Mouse (Mus musculus) E14TG2a.4 (cell line): ENCODE measurements at regions not wholly inside any gene's neighbourhood (a gene's known extent, or its start where the extent isn't known, plus 50 kb on each side); places are given as distances from the start of the nearest gene placed in this dataset.
"Not testable (repeated sequence)": the region's sequence is repeated elsewhere in the genome, so short reads cannot be mapped to it uniquely, and the experiment has no call there.

Source experiments
- H3K27me3 ChIP-seq: 2 replicates; pipeline ENCODE4 v1.6.1; 2014; ENCODE audit warnings: low read length, control low read depth; ENCODE audit not compliant: insufficient read depth
- H3K36me3 ChIP-seq: 2 replicates; pipeline ENCODE4 v1.6.1; 2014; ENCODE audit warnings: low read length, control low read depth; ENCODE audit not compliant: insufficient read depth
- H3K4me1 ChIP-seq: replicated peaks from 2 replicates; pipeline ENCODE4 v1.6.1; 2014; ENCODE audit warnings: low read depth, low read length, control low read depth
- H3K4me3 ChIP-seq: replicated peaks from 2 replicates; pipeline ENCODE4 v1.5.1; 2014; ENCODE audit warnings: mild to moderate bottlenecking, low read length
- H3K9me3 ChIP-seq: 2 replicates; pipeline ENCODE4 v1.6.1; 2014; ENCODE audit warnings: low read length, control low read depth
- CTCF ChIP-seq: conservative IDR thresholded peaks from 2 replicates; pipeline ENCODE4 v1.5.1; 2014; ENCODE audit warnings: low read length
- NANOG ChIP-seq: IDR thresholded peaks from 2 replicates; pipeline ENCODE4 v1.6.1; 2014; ENCODE audit warnings: borderline replicate concordance, low read length, mixed read lengths
- POU5F1 ChIP-seq: IDR thresholded peaks from 2 replicates; pipeline ENCODE4 v1.6.1; 2014; ENCODE audit warnings: low read length, borderline replicate concordance

- H3K4me3 ChIP-seq = no peak overlapping the region
- H3K9me3 ChIP-seq = no peaks in the 10 kb centered on the region
- H3K4me1 ChIP-seq = 0 out of 2 replicates have a peak, but pooled peaks cover 5% of the 10 kb centered on the region
- no peaks in the 10 kb centered on the region for H3K36me3 ChIP-seq
- H3K27me3 ChIP-seq = no peaks in the 10 kb centered on the region
- TF ChIP-seq CTCF = no peak
- TF ChIP-seq POU5F1 = no peak
- no peak for TF ChIP-seq NANOG
Observed at GRCm38 (mm10) chr11:7827402-7827801, 613.7 kb upstream of the Igfbp3 start.

- no peaks in the 10 kb centered on the region for H3K27me3 ChIP-seq
- H3K36me3 ChIP-seq = no peaks in the 10 kb centered on the region
- H3K4me1 ChIP-seq = no peaks in the 10 kb centered on the region
- H3K4me3 ChIP-seq = no peak overlapping the region
- no peak for TF ChIP-seq POU5F1
- TF ChIP-seq CTCF = no peak
- no peak for TF ChIP-seq NANOG
- peaks cover 20% of the 10 kb centered on the region for H3K9me3 ChIP-seq
Observed at GRCm38 (mm10) chr11:7815750-7816149, 602.0 kb upstream of the Igfbp3 start.

- no peaks in the 10 kb centered on the region for H3K36me3 ChIP-seq
- TF ChIP-seq NANOG (no peak), CTCF (no peak), POU5F1 (no peak)
- H3K9me3 ChIP-seq = peaks cover 20% of the 10 kb centered on the region
- no peaks in the 10 kb centered on the region for H3K27me3 ChIP-seq
- no peak overlapping the region for H3K4me3 ChIP-seq
- H3K4me1 ChIP-seq = no peaks in the 10 kb centered on the region
Observed at GRCm38 (mm10) chr11:7814556-7814955, 600.8 kb upstream of the Igfbp3 start.

GRCm38 (mm10) chr11:7812436-7812835, 598.7 kb upstream of the Igfbp3 start:
- no peak overlapping the region for H3K4me3 ChIP-seq
- H3K36me3 ChIP-seq = no peaks in the 10 kb centered on the region
- H3K9me3 ChIP-seq = peaks cover 20% of the 10 kb centered on the region
- TF ChIP-seq POU5F1 = no peak
- TF ChIP-seq NANOG = 0 out of 2 replicates have a peak, but pooled peaks have one; percentile 31
- TF ChIP-seq CTCF = no peak
- no peaks in the 10 kb centered on the region for H3K4me1 ChIP-seq
- H3K27me3 ChIP-seq = no peaks in the 10 kb centered on the region

- Histone ChIP-seq H3K36me3 (no peaks in the 10 kb centered on the region), H3K4me1 (no peaks in the 10 kb centered on the region), H3K9me3 (peaks cover 20% of the 10 kb centered on the region), H3K4me3 (no peak overlapping the region), H3K27me3 (no peaks in the 10 kb centered on the region)
- no peak for TF ChIP-seq POU5F1
- TF ChIP-seq NANOG = no peak
- TF ChIP-seq CTCF = no peak
Observed at GRCm38 (mm10) chr11:7809741-7810140, 596.0 kb upstream of the Igfbp3 start.

GRCm38 (mm10) chr11:7796373-7796772, 582.6 kb upstream of the Igfbp3 start:
- Histone ChIP-seq H3K4me1 (no peaks in the 10 kb centered on the region), H3K27me3 (no peaks in the 10 kb centered on the region), H3K36me3 (no peaks in the 10 kb centered on the region), H3K4me3 (no peak overlapping the region), H3K9me3 (peaks cover 30% of the 10 kb centered on the region)
- TF ChIP-seq NANOG (no peak), POU5F1 (no peak), CTCF (no peak)

- peaks cover 36% of the 10 kb centered on the region for H3K9me3 ChIP-seq
- no peak overlapping the region for H3K4me3 ChIP-seq
- H3K27me3 ChIP-seq = no peaks in the 10 kb centered on the region
- H3K4me1 ChIP-seq = no peaks in the 10 kb centered on the region
- no peaks in the 10 kb centered on the region for H3K36me3 ChIP-seq
- TF ChIP-seq POU5F1 (no peak), NANOG (no peak), CTCF (no peak)
Observed at GRCm38 (mm10) chr11:7794206-7794605, 580.5 kb upstream of the Igfbp3 start.

GRCm38 (mm10) chr11:7780476-7781112, 566.9 kb upstream of the Igfbp3 start:
- no peaks in the 10 kb centered on the region for H3K36me3 ChIP-seq
- peaks cover 10% of the 10 kb centered on the region for H3K4me1 ChIP-seq
- H3K4me3 ChIP-seq = no peak overlapping the region
- TF ChIP-seq POU5F1 = no peak
- TF ChIP-seq CTCF = no peak
- TF ChIP-seq NANOG = no peak
- no peaks in the 10 kb centered on the region for H3K9me3 ChIP-seq
- no peaks in the 10 kb centered on the region for H3K27me3 ChIP-seq

GRCm38 (mm10) chr11:7775361-7775760, 561.6 kb upstream of the Igfbp3 start:
- H3K4me3 ChIP-seq, H3K36me3 ChIP-seq, H3K9me3 ChIP-seq, H3K27me3 ChIP-seq: not testable (repeated sequence)
- H3K4me1 ChIP-seq = peaks cover 10% of the 10 kb centered on the region
- peak; percentile 79 for TF ChIP-seq NANOG

GRCm38 (mm10) chr11:7765303-7765702, 551.6 kb upstream of the Igfbp3 start:
- no peaks in the 10 kb centered on the region for H3K36me3 ChIP-seq
- no peak for TF ChIP-seq NANOG
- TF ChIP-seq CTCF = no peak
- TF ChIP-seq POU5F1 = no peak
- H3K4me3 ChIP-seq = no peak overlapping the region
- H3K4me1 ChIP-seq = peaks cover 10% of the 10 kb centered on the region; the same call in 1 of the 2 replicates
- H3K27me3 ChIP-seq = no peaks in the 10 kb centered on the region
- no peaks in the 10 kb centered on the region for H3K9me3 ChIP-seq
